Mouse (Mus musculus): ENCODE results near the gene Pigl.
"Not testable (repeated sequence)": the region's sequence is repeated elsewhere in the genome, so short reads cannot be mapped to it uniquely, and the experiment has no call there.

Pigl gene

GRCm38 (mm10) chr11:62467289-62467688, 9.0 kb downstream of the Pigl start:
- not testable (repeated sequence) for DNase-seq (ENCODE audit: low spot score)

GRCm38 (mm10) chr11:62470451-62470850, 12.2 kb downstream of the Pigl start:
- DNase-seq (ENCODE audit: low spot score), result no peak

GRCm38 (mm10) chr11:62473516-62473915, 15.3 kb downstream of the Pigl start:
- DNase-seq (ENCODE audit: low spot score), result no peak

GRCm38 (mm10) chr11:62476156-62476555, 17.9 kb downstream of the Pigl start:
- DNase-seq (ENCODE audit: low spot score), result no peak

GRCm38 (mm10) chr11:62478931-62479330, 20.7 kb downstream of the Pigl start:
- DNase-seq (ENCODE audit: low spot score), result no peak

GRCm38 (mm10) chr11:62479581-62479980, 21.3 kb downstream of the Pigl start:
- no peak for DNase-seq (ENCODE audit: low spot score)

GRCm38 (mm10) chr11:62486949-62487348, 28.7 kb downstream of the Pigl start:
- no peak for DNase-seq (ENCODE audit: low spot score)

GRCm38 (mm10) chr11:62487540-62488350, 29.5 kb downstream of the Pigl start:
- no peak for DNase-seq (ENCODE audit: low spot score)

- DNase-seq (ENCODE audit: low spot score), result no peak
Measured at GRCm38 (mm10) chr11:62493701-62494100, 35.4 kb downstream of the Pigl start.

- DNase-seq (ENCODE audit: low spot score), result peak; percentile 81
Measured at GRCm38 (mm10) chr11:62494754-62495275, 36.6 kb downstream of the Pigl start.

- DNase-seq (ENCODE audit: low spot score), result no peak
Measured at GRCm38 (mm10) chr11:62495276-62495801, 37.1 kb downstream of the Pigl start.

GRCm38 (mm10) chr11:62496151-62496715, 38.0 kb downstream of the Pigl start:
- peak; percentile 81 for DNase-seq (ENCODE audit: low spot score)

GRCm38 (mm10) chr11:62497181-62497580, 38.9 kb downstream of the Pigl start:
- no peak for DNase-seq (ENCODE audit: low spot score)

GRCm38 (mm10) chr11:62498802-62499201, 40.5 kb downstream of the Pigl start:
- DNase-seq (ENCODE audit: low spot score), result no peak

GRCm38 (mm10) chr11:62500529-62500928, 42.3 kb downstream of the Pigl start:
- no peak for DNase-seq (ENCODE audit: low spot score)

- DNase-seq (ENCODE audit: low spot score), result no peak
Measured at GRCm38 (mm10) chr11:62507683-62508082, 49.4 kb downstream of the Pigl start.

- not testable (repeated sequence) for DNase-seq (ENCODE audit: low spot score)
Measured at GRCm38 (mm10) chr11:62508365-62508764, 50.1 kb downstream of the Pigl start.

- DNase-seq (ENCODE audit: low spot score), result not testable (repeated sequence)
Measured at GRCm38 (mm10) chr11:62508816-62509215, 50.6 kb downstream of the Pigl start.

GRCm38 (mm10) chr11:62509571-62509970, 51.3 kb downstream of the Pigl start:
- no peak for DNase-seq (ENCODE audit: low spot score)

GRCm38 (mm10) chr11:62510956-62511355, 52.7 kb downstream of the Pigl start:
- DNase-seq (ENCODE audit: low spot score), result no peak

GRCm38 (mm10) chr11:62511444-62512202, 53.4 kb downstream of the Pigl start:
- no peak for DNase-seq (ENCODE audit: low spot score)

- no peak for DNase-seq (ENCODE audit: low spot score)
Measured at GRCm38 (mm10) chr11:62512529-62513080, 54.3 kb downstream of the Pigl start.
